Mouse (Mus musculus): Measurements from ENCODE around the gene Gdf15. TPM values are rescaled to one million over a fixed set of nuclear protein-coding genes. Genes with fewer than 3 reads are reported as not detected.
"Not testable (repeated sequence)": the region's sequence is repeated elsewhere in the genome, so short reads cannot be mapped to it uniquely, and the experiment has no call there.

Gene Gdf15
- polyA plus RNA-seq, 1 experiment from 2014 or later = 0.15 TPM

- Histone ChIP-seq H3K27me3 (ENCODE audit: control insufficient read depth, insufficient read depth, low read length) (0 out of 2 replicates have a peak, but pooled peaks cover 2% of the 10 kb centered on the region), H3K36me3 (ENCODE audit: control insufficient read depth, insufficient read depth, low read length) (peaks cover 14% of the 10 kb centered on the region), H3K27ac (replicated peaks; ENCODE audit: low read depth, low read length) (no peak overlapping the region), H3K4me2 (ENCODE audit: low read depth, severe bottlenecking) (no peak overlapping the region), H3K4me1 (ENCODE audit: control insufficient read depth, insufficient read depth, low read length) (peaks cover 60% of the 10 kb centered on the region), H3K9ac (ENCODE audit: low read length) (no peak overlapping the region), H3K9me3 (ENCODE audit: control insufficient read depth, low read length) (no peaks in the 10 kb centered on the region), H3K4me3 (ENCODE audit: low read depth, low read length) (no peak overlapping the region)
- DNase-seq (ENCODE audit: low spot score) (peak; percentile 49), ATAC-seq (ENCODE audit: insufficient number of reproducible peaks, low FRiP score, low TSS enrichment, low read depth) (no peak)
- WGBS = 84% methylated on average over 17 of the region's 17 CpGs
Measured at GRCm38 (mm10) chr8:70596775-70597416, 35.4 kb downstream of the Gdf15 start.

DNA sequence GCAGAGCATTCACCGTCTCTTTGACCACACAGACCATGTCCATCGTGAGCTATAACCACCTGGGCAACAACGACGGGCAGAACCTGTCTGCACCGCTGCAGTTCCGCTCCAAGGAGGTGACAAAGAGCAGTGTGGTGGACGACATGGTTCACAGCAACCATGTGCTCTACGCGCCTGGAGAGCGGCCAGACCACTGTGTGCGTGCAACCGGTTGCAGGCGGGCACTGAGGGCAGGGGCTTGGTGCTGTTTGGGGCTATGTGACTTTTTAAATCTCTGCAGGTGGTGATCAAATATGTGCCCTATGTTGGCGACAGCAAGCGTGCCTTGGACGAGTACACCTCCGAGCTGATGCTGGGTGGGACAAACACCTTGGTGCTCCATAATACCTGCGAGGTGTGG is 36.0 kb downstream of the Gdf15 start:
- 94% methylated on average over 18 of the region's 18 CpGs for WGBS
- no peaks in the 10 kb centered on the region for H3K9me3 ChIP-seq (ENCODE audit: control insufficient read depth, low read length)
- H3K27me3 ChIP-seq (ENCODE audit: control insufficient read depth, insufficient read depth, low read length) = 0 out of 2 replicates have a peak, but pooled peaks cover 2% of the 10 kb centered on the region
- peak overlapping the region; percentile 22; the same call in 1 of the 2 replicates for H3K9ac ChIP-seq (ENCODE audit: low read length)
- peaks cover 55% of the 10 kb centered on the region for H3K4me1 ChIP-seq (ENCODE audit: control insufficient read depth, insufficient read depth, low read length)
- peaks cover 11% of the 10 kb centered on the region for H3K36me3 ChIP-seq (ENCODE audit: control insufficient read depth, insufficient read depth, low read length)
- no peak overlapping the region for H3K4me2 ChIP-seq (ENCODE audit: low read depth, severe bottlenecking)
- no peak for ATAC-seq (ENCODE audit: insufficient number of reproducible peaks, low FRiP score, low TSS enrichment, low read depth)
- DNase-seq (ENCODE audit: low spot score) = no peak
- no peak overlapping the region for H3K27ac ChIP-seq (replicated peaks; ENCODE audit: low read depth, low read length)
- no peak overlapping the region for H3K4me3 ChIP-seq (ENCODE audit: low read depth, low read length)

GRCm38 (mm10) chr8:70595811-70596210 is 36.4 kb downstream of the Gdf15 start:
- Histone ChIP-seq H3K4me3 (ENCODE audit: low read depth, low read length) (peak overlapping the region; percentile 63), H3K36me3 (ENCODE audit: control insufficient read depth, insufficient read depth, low read length) (peaks cover 11% of the 10 kb centered on the region), H3K4me1 (ENCODE audit: control insufficient read depth, insufficient read depth, low read length) (peaks cover 52% of the 10 kb centered on the region), H3K9me3 (ENCODE audit: control insufficient read depth, low read length) (no peaks in the 10 kb centered on the region), H3K9ac (ENCODE audit: low read length) (no peak overlapping the region), H3K4me2 (ENCODE audit: low read depth, severe bottlenecking) (no peak overlapping the region), H3K27me3 (ENCODE audit: control insufficient read depth, insufficient read depth, low read length) (0 out of 2 replicates have a peak, but pooled peaks cover 2% of the 10 kb centered on the region), H3K27ac (replicated peaks; ENCODE audit: low read depth, low read length) (no peak overlapping the region)
- 92% methylated on average over 12 of the region's 12 CpGs for WGBS
- DNase-seq (ENCODE audit: low spot score) (no peak), ATAC-seq (ENCODE audit: insufficient number of reproducible peaks, low FRiP score, low TSS enrichment, low read depth) (no peak)

DNA sequence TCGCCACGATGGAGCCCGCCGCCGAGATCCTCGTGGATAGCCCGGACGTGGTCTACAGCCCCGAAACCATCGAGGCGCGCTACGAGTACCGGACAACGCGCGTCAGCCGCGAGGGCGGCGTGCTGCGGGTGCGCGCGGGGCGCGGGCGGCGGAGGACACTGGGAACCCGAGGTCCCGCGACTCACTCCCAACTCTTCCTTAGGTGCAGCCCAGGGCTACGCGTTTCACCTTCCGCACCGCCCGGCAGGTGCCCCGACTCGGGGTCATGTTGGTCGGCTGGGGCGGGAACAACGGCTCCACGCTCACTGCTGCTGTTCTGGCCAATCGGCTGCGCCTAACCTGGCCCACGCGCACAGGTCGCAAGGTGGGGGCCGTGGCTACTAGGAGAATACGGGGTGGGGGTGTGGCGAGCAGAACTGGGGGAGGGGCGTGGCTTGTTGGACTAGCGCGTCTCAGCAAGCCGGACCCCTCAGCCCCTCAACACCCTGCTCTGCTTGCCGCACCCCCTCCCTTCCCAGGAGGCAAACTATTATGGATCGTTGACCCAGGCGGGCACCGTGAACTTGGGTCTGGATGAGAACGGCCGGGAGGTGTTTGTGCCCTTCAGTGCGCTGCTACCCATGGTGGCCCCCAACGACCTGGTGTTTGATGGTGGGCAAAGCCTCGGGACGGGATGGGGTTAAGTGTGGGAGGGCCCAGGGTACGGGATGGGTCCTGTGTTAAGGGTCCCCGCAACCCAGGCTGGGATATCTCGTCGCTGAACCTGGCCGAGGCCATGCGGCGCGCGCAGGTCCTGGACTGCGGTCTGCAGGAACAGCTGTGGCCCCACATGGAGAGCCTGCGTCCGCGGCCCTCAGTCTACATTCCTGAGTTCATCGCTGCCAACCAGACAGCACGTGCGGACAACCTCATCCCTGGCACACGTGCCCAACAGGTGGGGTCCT is 37.4 kb downstream of the Gdf15 start:
- peak overlapping the region; percentile 68 for H3K27ac ChIP-seq (replicated peaks; ENCODE audit: low read depth, low read length)
- ATAC-seq (ENCODE audit: insufficient number of reproducible peaks, low FRiP score, low TSS enrichment, low read depth) = peak; percentile 2; the same call in 1 of the 2 replicates
- H3K4me2 ChIP-seq (ENCODE audit: low read depth, severe bottlenecking) = peak overlapping the region; percentile 95
- peaks cover 11% of the 10 kb centered on the region for H3K36me3 ChIP-seq (ENCODE audit: control insufficient read depth, insufficient read depth, low read length)
- H3K27me3 ChIP-seq (ENCODE audit: control insufficient read depth, insufficient read depth, low read length) = 0 out of 2 replicates have a peak, but pooled peaks cover 2% of the 10 kb centered on the region
- DNase-seq (ENCODE audit: low spot score) = peak; percentile 67
- peak overlapping the region; percentile 67 for H3K9ac ChIP-seq (ENCODE audit: low read length)
- H3K4me3 ChIP-seq (ENCODE audit: low read depth, low read length) = peak overlapping the region; percentile 63
- WGBS = 11% methylated on average over 82 of the region's 82 CpGs
- no peaks in the 10 kb centered on the region for H3K9me3 ChIP-seq (ENCODE audit: control insufficient read depth, low read length)
- H3K4me1 ChIP-seq (ENCODE audit: control insufficient read depth, insufficient read depth, low read length) = peaks cover 43% of the 10 kb centered on the region

GRCm38 (mm10) chr8:70593961-70594609 is 38.2 kb downstream of the Gdf15 start, which contains the start of gene Isyna1:
TSS of gene Isyna1 (plus strand) at chr8:70594373.
- Histone ChIP-seq H3K27ac (replicated peaks; ENCODE audit: low read depth, low read length) (peak within 1 kb of the TSS; percentile 72), H3K27me3 (ENCODE audit: control insufficient read depth, insufficient read depth, low read length) (0 out of 2 replicates have a peak, but pooled peaks cover 2% of the 10 kb centered on the region), H3K9ac (ENCODE audit: low read length) (peak within 1 kb of the TSS; percentile 67), H3K4me1 (ENCODE audit: control insufficient read depth, insufficient read depth, low read length) (peaks cover 36% of the 10 kb centered on the region), H3K4me3 (ENCODE audit: low read depth, low read length) (peak within 1 kb of the TSS; percentile 63), H3K4me2 (ENCODE audit: low read depth, severe bottlenecking) (peak within 1 kb of the TSS; percentile 95), H3K9me3 (ENCODE audit: control insufficient read depth, low read length) (no peaks in the 10 kb centered on the region), H3K36me3 (ENCODE audit: control insufficient read depth, insufficient read depth, low read length) (peaks cover 11% of the 10 kb centered on the region)
- ATAC-seq (ENCODE audit: insufficient number of reproducible peaks, low FRiP score, low TSS enrichment, low read depth) (peak; percentile 88), DNase-seq (ENCODE audit: low spot score) (peak; percentile 96)
- under 1% methylated on average over 40 of the region's 40 CpGs for WGBS

GRCm38 (mm10) chr8:70593173-70593572 is 39.1 kb downstream of the Gdf15 start:
- Histone ChIP-seq H3K36me3 (ENCODE audit: control insufficient read depth, insufficient read depth, low read length) (peaks cover 10% of the 10 kb centered on the region), H3K4me2 (ENCODE audit: low read depth, severe bottlenecking) (peak overlapping the region; percentile 95), H3K9me3 (ENCODE audit: control insufficient read depth, low read length) (no peaks in the 10 kb centered on the region), H3K9ac (ENCODE audit: low read length) (peak overlapping the region; percentile 47; the same call in 1 of the 2 replicates), H3K27me3 (ENCODE audit: control insufficient read depth, insufficient read depth, low read length) (0 out of 2 replicates have a peak, but pooled peaks cover 2% of the 10 kb centered on the region), H3K4me1 (ENCODE audit: control insufficient read depth, insufficient read depth, low read length) (peaks cover 27% of the 10 kb centered on the region), H3K27ac (replicated peaks; ENCODE audit: low read depth, low read length) (peak overlapping the region; percentile 42; the same call in 1 of the 2 replicates), H3K4me3 (ENCODE audit: low read depth, low read length) (no peak overlapping the region; the same call in 1 of the 2 replicates)
- ATAC-seq (ENCODE audit: insufficient number of reproducible peaks, low FRiP score, low TSS enrichment, low read depth) = no peak
- no peak for DNase-seq (ENCODE audit: low spot score)
- WGBS = 60% methylated on average over 8 of the region's 8 CpGs

DNA sequence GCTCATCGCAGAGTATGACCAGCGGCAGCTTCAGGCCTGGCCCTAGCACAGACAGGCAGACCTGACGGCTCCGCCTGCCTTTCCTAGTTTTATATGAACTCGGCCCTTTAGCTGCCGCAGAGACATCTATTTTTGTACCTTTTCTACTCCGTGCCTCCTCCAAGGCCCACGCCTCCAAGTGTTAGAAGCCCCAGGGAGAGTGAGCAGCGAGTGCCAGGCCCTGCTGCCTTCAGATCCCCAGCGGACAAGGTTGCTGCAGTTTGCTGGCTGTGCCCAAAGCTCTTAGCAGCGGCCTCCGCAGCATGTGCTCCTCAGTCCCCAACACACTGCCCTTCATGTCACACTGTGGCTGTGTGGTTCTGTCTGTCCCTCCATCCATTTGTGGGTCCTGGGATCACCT is 40.7 kb downstream of the Gdf15 start:
- Histone ChIP-seq H3K27me3 (ENCODE audit: control insufficient read depth, insufficient read depth, low read length) (no peaks in the 10 kb centered on the region), H3K27ac (replicated peaks; ENCODE audit: low read depth, low read length) (no peak overlapping the region), H3K4me3 (ENCODE audit: low read depth, low read length) (no peak overlapping the region), H3K9me3 (ENCODE audit: control insufficient read depth, low read length) (no peaks in the 10 kb centered on the region), H3K4me1 (ENCODE audit: control insufficient read depth, insufficient read depth, low read length) (peaks cover 18% of the 10 kb centered on the region), H3K36me3 (ENCODE audit: control insufficient read depth, insufficient read depth, low read length) (peaks cover 8% of the 10 kb centered on the region; the same call in 1 of the 2 replicates), H3K4me2 (ENCODE audit: low read depth, severe bottlenecking) (no peak overlapping the region), H3K9ac (ENCODE audit: low read length) (no peak overlapping the region)
- 89% methylated on average over 12 of the region's 12 CpGs for WGBS
- no peak for DNase-seq (ENCODE audit: low spot score)
- no peak for ATAC-seq (ENCODE audit: insufficient number of reproducible peaks, low FRiP score, low TSS enrichment, low read depth)

DNA sequence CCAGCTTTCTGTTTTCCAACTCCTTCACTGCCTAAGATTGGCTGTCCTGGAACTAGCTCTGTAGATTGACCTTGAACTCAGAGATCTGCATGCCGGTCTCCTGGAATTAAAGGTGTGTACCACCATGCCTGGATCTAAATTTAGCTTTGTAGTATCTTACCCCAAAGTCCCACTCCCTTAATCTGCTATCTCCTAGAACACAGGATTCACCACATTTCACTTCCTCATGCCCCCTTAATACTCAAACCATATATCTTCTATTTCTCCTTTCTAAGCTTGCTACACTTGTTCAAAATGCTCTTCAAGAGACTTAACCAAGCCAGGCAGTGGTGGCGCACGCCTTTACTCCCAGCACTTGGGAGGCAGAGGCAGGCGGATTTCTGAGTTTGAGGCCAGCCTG is 44.3 kb downstream of the Gdf15 start:
- ATAC-seq (ENCODE audit: insufficient number of reproducible peaks, low FRiP score, low TSS enrichment, low read depth); H3K4me1 ChIP-seq (ENCODE audit: control insufficient read depth, insufficient read depth, low read length); H3K4me3 ChIP-seq (ENCODE audit: low read depth, low read length); H3K27me3 ChIP-seq (ENCODE audit: control insufficient read depth, insufficient read depth, low read length); H3K4me2 ChIP-seq (ENCODE audit: low read depth, severe bottlenecking); H3K9me3 ChIP-seq (ENCODE audit: control insufficient read depth, low read length); H3K27ac ChIP-seq (replicated peaks; ENCODE audit: low read depth, low read length); DNase-seq (ENCODE audit: low spot score); H3K9ac ChIP-seq (ENCODE audit: low read length): not testable (repeated sequence)
- WGBS = 97% methylated on average over 4 of the region's 4 CpGs
- H3K36me3 ChIP-seq (ENCODE audit: control insufficient read depth, insufficient read depth, low read length) = peaks cover 24% of the 10 kb centered on the region

Data from limb, embryonic 11.5 days (tissue).